Mouse (Mus musculus) embryonic fibroblast, embryonic 13.5 days (primary cell): ENCODE measurements around the gene Tnnc2.

Experiments
- CTCF ChIP-seq: IDR thresholded peaks from 2 replicates; pipeline ENCODE4 v1.5.1; 2011; ENCODE audit warnings: mild to moderate bottlenecking, control low read depth, low read length, moderate library complexity, borderline replicate concordance; ENCODE audit not compliant: insufficient read depth
- POLR2A ChIP-seq: IDR thresholded peaks from 2 replicates; pipeline ENCODE4 v1.6.1; 2011; ENCODE audit warnings: low read depth, mild to moderate bottlenecking, control low read depth, low read length, moderate library complexity

DNA sequence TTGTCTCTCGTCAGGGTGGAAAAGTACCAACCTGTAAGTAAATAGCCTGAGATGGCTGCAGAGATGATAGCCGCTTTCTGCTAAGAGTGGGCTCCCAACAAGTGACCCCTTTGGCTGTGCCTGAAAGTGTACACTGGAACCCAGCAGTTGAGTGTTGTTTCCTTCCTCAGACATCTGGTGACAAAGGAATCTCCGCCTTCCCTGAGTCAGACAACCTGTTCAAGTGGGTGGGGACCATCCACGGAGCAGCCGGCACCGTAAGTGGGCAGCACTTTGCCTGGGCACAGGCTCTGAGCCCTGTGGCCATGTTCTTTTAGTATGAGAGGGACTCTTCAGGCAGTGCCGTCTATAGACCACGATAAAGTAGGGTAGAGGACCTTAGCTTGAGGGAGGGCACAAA, 8.6 kb downstream of the Tnnc2 start:
- TF ChIP-seq POLR2A, result no peak
- no peak for TF ChIP-seq CTCF
